Mouse (Mus musculus): Measurements from ENCODE around the gene Ccdc62. TPM values are rescaled to one million over a fixed set of nuclear protein-coding genes. Genes with fewer than 3 reads are reported as not detected.

The Ccdc62 gene
- polyA plus RNA-seq, 1 experiment from 2014 or later, result 7.0 TPM

GRCm38 (mm10) chr5:123906146-123906975 is 24.1 kb upstream of the Ccdc62 start:
- H3K4me2 ChIP-seq (replicated peaks), result peak overlapping the region; percentile 51
- no peaks in the 10 kb centered on the region for H3K27me3 ChIP-seq
- peaks cover 32% of the 10 kb centered on the region for H3K36me3 ChIP-seq
- no peak overlapping the region for H3K27ac ChIP-seq
- no peaks in the 10 kb centered on the region for H3K9me3 ChIP-seq
- H3K4me1 ChIP-seq, result peaks cover 17% of the 10 kb centered on the region
- WGBS, result 71% methylated on average over 17 of the region's 17 CpGs
- no peak overlapping the region for H3K9ac ChIP-seq
- peak overlapping the region; percentile 73 for H3K4me3 ChIP-seq
- ATAC-seq (ENCODE audit: low FRiP score, low read depth), result no peak

- H3K9ac ChIP-seq, result peak within 1 kb of the TSS; percentile 99
- 0% methylated on average over 59 of the region's 61 CpGs for WGBS
- peak within 1 kb of the TSS; percentile 73 for H3K4me3 ChIP-seq
- H3K4me2 ChIP-seq (replicated peaks), result peak within 1 kb of the TSS; percentile 94
- peak; percentile 94 for ATAC-seq (ENCODE audit: low FRiP score, low read depth)
- peak within 1 kb of the TSS; percentile 87 for H3K27ac ChIP-seq
- no peaks in the 10 kb centered on the region for H3K27me3 ChIP-seq
- peaks cover 40% of the 10 kb centered on the region for H3K36me3 ChIP-seq
- no peaks in the 10 kb centered on the region for H3K9me3 ChIP-seq
- peaks cover 17% of the 10 kb centered on the region for H3K4me1 ChIP-seq
Observed at GRCm38 (mm10) chr5:123906976-123907630, 23.4 kb upstream of the Ccdc62 start, which contains the start of gene Denr. Gene Denr, plus strand, starts transcription at chr5:123907175.

GRCm38 (mm10) chr5:123907631-123907977 is 22.9 kb upstream of the Ccdc62 start:
- H3K4me1 ChIP-seq, result peaks cover 17% of the 10 kb centered on the region
- H3K4me3 ChIP-seq, result peak overlapping the region; percentile 73
- 0 out of 2 replicates have a peak, but pooled peaks have one; percentile 8 for ATAC-seq (ENCODE audit: low FRiP score, low read depth)
- H3K4me2 ChIP-seq (replicated peaks), result peak overlapping the region; percentile 94
- H3K36me3 ChIP-seq, result peaks cover 44% of the 10 kb centered on the region
- 4% methylated on average over 10 of the region's 10 CpGs for WGBS
- H3K9ac ChIP-seq, result peak overlapping the region; percentile 99
- peak overlapping the region; percentile 87; the same call in 1 of the 2 replicates for H3K27ac ChIP-seq
- H3K27me3 ChIP-seq, result no peaks in the 10 kb centered on the region
- no peaks in the 10 kb centered on the region for H3K9me3 ChIP-seq

GRCm38 (mm10) chr5:123914852-123915251 is 15.6 kb upstream of the Ccdc62 start:
- H3K36me3 ChIP-seq, result peaks cover 94% of the 10 kb centered on the region
- H3K9me3 ChIP-seq, result no peaks in the 10 kb centered on the region
- no peak overlapping the region for H3K9ac ChIP-seq
- no peak overlapping the region for H3K27ac ChIP-seq
- no peaks in the 10 kb centered on the region for H3K4me1 ChIP-seq
- no peaks in the 10 kb centered on the region for H3K27me3 ChIP-seq
- H3K4me2 ChIP-seq (replicated peaks), result no peak overlapping the region
- ATAC-seq (ENCODE audit: low FRiP score, low read depth), result no peak
- no peak overlapping the region for H3K4me3 ChIP-seq
- whole genome bisulfite sequencing, result 86% methylated on average over 3 of the region's 3 CpGs

- Histone ChIP-seq H3K36me3 (peaks cover 95% of the 10 kb centered on the region), H3K4me3 (no peak overlapping the region), H3K27me3 (no peaks in the 10 kb centered on the region), H3K4me1 (no peaks in the 10 kb centered on the region), H3K27ac (no peak overlapping the region), H3K9ac (no peak overlapping the region), H3K4me2 (replicated peaks) (no peak overlapping the region), H3K9me3 (no peaks in the 10 kb centered on the region)
- WGBS, result 88% methylated on average over 6 of the region's 6 CpGs
- no peak for ATAC-seq (ENCODE audit: low FRiP score, low read depth)
Observed at GRCm38 (mm10) chr5:123922112-123922511, 8.4 kb upstream of the Ccdc62 start.

GRCm38 (mm10) chr5:123927118-123927517 is 3.4 kb upstream of the Ccdc62 start, which contains the start of gene Gm43518:
Gene Gm43518, plus strand, starts transcription at chr5:123927418.
- no peak within 1 kb of the TSS for H3K9ac ChIP-seq
- no peak within 1 kb of the TSS for H3K4me2 ChIP-seq (replicated peaks)
- no peak for ATAC-seq (ENCODE audit: low FRiP score, low read depth)
- peaks cover 73% of the 10 kb centered on the region for H3K36me3 ChIP-seq
- peaks cover 4% of the 10 kb centered on the region for H3K4me1 ChIP-seq
- WGBS, result 94% methylated on average over 9 of the region's 9 CpGs
- H3K27ac ChIP-seq, result no peak within 1 kb of the TSS
- no peaks in the 10 kb centered on the region for H3K9me3 ChIP-seq
- H3K4me3 ChIP-seq, result no peak within 1 kb of the TSS
- H3K27me3 ChIP-seq, result no peaks in the 10 kb centered on the region

- no peak for ATAC-seq (ENCODE audit: low FRiP score, low read depth)
- Histone ChIP-seq H3K9me3 (no peaks in the 10 kb centered on the region), H3K4me3 (peak overlapping the region; percentile 71), H3K36me3 (peaks cover 33% of the 10 kb centered on the region), H3K27me3 (no peaks in the 10 kb centered on the region), H3K4me2 (replicated peaks) (peak overlapping the region; percentile 70), H3K9ac (peak overlapping the region; percentile 91), H3K27ac (peak overlapping the region; percentile 80; the same call in 1 of the 2 replicates), H3K4me1 (peaks cover 4% of the 10 kb centered on the region)
- WGBS, result 51% methylated on average over 13 of the region's 13 CpGs
Observed at GRCm38 (mm10) chr5:123931131-123931530, 652 bp downstream of the Ccdc62 start.

GRCm38 (mm10) chr5:123932927-123933326 is 2.4 kb downstream of the Ccdc62 start:
- Histone ChIP-seq H3K36me3 (peaks cover 15% of the 10 kb centered on the region), H3K4me1 (peaks cover 4% of the 10 kb centered on the region), H3K4me2 (replicated peaks) (no peak overlapping the region), H3K27me3 (no peaks in the 10 kb centered on the region), H3K9ac (no peak overlapping the region), H3K9me3 (no peaks in the 10 kb centered on the region), H3K27ac (no peak overlapping the region), H3K4me3 (no peak overlapping the region)
- ATAC-seq (ENCODE audit: low FRiP score, low read depth), result no peak

- Histone ChIP-seq H3K9me3 (no peaks in the 10 kb centered on the region), H3K4me3 (no peak overlapping the region), H3K9ac (no peak overlapping the region), H3K36me3 (peaks cover 11% of the 10 kb centered on the region), H3K27me3 (no peaks in the 10 kb centered on the region), H3K4me1 (peaks cover 4% of the 10 kb centered on the region), H3K27ac (no peak overlapping the region), H3K4me2 (replicated peaks) (no peak overlapping the region)
- WGBS, result 85% methylated on average over 12 of the region's 12 CpGs
- ATAC-seq (ENCODE audit: low FRiP score, low read depth), result no peak
Observed at GRCm38 (mm10) chr5:123933556-123933955, 3.1 kb downstream of the Ccdc62 start.

- peak overlapping the region; percentile 15; the same call in 1 of the 2 replicates for H3K9ac ChIP-seq
- H3K4me3 ChIP-seq, result no peak overlapping the region
- peaks cover 7% of the 10 kb centered on the region for H3K36me3 ChIP-seq
- no peaks in the 10 kb centered on the region for H3K9me3 ChIP-seq
- H3K27me3 ChIP-seq, result no peaks in the 10 kb centered on the region
- 34% methylated on average over 18 of the region's 18 CpGs for WGBS
- H3K4me2 ChIP-seq (replicated peaks), result no peak overlapping the region
- H3K27ac ChIP-seq, result no peak overlapping the region
- H3K4me1 ChIP-seq, result peaks cover 4% of the 10 kb centered on the region
- no peak for ATAC-seq (ENCODE audit: low FRiP score, low read depth)
Observed at GRCm38 (mm10) chr5:123933957-123934591, 3.6 kb downstream of the Ccdc62 start.

- Histone ChIP-seq H3K36me3 (no peaks in the 10 kb centered on the region), H3K9me3 (no peaks in the 10 kb centered on the region), H3K4me2 (replicated peaks) (no peak overlapping the region), H3K4me1 (peaks cover 4% of the 10 kb centered on the region), H3K27me3 (no peaks in the 10 kb centered on the region), H3K27ac (no peak overlapping the region), H3K4me3 (no peak overlapping the region), H3K9ac (no peak overlapping the region)
- no peak for ATAC-seq (ENCODE audit: low FRiP score, low read depth)
- 90% methylated on average over 5 of the region's 5 CpGs for WGBS
Observed at GRCm38 (mm10) chr5:123935931-123936330, 5.5 kb downstream of the Ccdc62 start.

- Histone ChIP-seq H3K4me2 (replicated peaks) (no peak overlapping the region), H3K27me3 (no peaks in the 10 kb centered on the region), H3K27ac (no peak overlapping the region), H3K9ac (no peak overlapping the region), H3K4me1 (no peaks in the 10 kb centered on the region), H3K9me3 (no peaks in the 10 kb centered on the region), H3K4me3 (no peak overlapping the region), H3K36me3 (no peaks in the 10 kb centered on the region)
- ATAC-seq (ENCODE audit: low FRiP score, low read depth), result no peak
- WGBS, result 86% methylated on average over 5 of the region's 5 CpGs
Observed at GRCm38 (mm10) chr5:123938479-123938878, 8.0 kb downstream of the Ccdc62 start.

Measured in limb, embryonic 13.5 days (tissue).